Mouse (Mus musculus): Measurements from ENCODE around the gene Cdkn1b. TPM values are rescaled to one million over a fixed set of nuclear protein-coding genes. Genes with fewer than 3 reads are reported as not detected.

Cdkn1b gene
- polyA plus RNA-seq, 1 experiment from 2014 or later: 21.7 TPM

DNA sequence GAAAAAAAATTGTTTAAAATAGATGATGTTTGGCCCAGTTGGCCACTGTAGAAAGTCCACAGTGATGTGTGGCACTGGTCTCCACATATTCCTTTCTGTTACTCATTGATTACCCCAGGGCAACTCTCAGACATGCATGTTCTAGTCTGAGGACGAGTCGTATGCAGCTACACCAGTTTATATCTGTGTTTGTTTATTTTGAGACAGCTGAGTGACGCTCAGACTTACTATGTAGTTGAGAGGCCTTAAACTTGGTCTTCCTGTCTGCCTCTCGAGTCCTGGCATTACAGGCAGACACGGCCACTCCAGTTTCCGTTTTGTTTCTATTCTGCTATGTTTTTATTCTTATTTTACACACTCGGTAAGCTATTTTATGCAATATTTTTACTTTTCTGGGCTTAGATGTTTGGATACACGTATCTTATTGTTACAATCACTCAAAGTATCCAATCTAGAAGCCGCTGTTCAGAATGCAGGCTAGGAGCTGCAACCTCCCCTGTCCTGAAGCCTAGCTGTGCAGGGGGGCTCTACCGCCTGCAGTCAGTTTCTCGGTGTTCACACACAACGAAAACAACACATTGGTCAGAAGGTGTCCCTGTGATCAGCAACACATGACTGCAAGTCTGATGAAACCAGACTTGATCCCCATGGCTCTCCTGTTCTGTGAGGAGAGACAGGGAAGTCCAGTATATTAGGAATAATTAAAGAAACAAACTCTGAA is 12.4 kb downstream of the Cdkn1b start:
- Histone ChIP-seq H3K36me3 (ENCODE audit: control insufficient read depth, insufficient read depth, low read length) (no peaks in the 10 kb centered on the region), H3K4me1 (replicated peaks; ENCODE audit: control insufficient read depth, insufficient read depth, low read length) (peaks cover 18% of the 10 kb centered on the region), H3K4me2 (ENCODE audit: low read depth, low read length) (peak overlapping the region; percentile 38), H3K9ac (ENCODE audit: low read length) (peak overlapping the region; percentile 7; the same call in 1 of the 2 replicates), H3K4me3 (ENCODE audit: low read length) (peak overlapping the region; percentile 6; the same call in 1 of the 2 replicates), H3K9me3 (ENCODE audit: control insufficient read depth, low read length) (no peaks in the 10 kb centered on the region), H3K27ac (ENCODE audit: low read length) (no peak overlapping the region), H3K27me3 (ENCODE audit: control insufficient read depth, insufficient read depth, low read depth, low read length) (no peaks in the 10 kb centered on the region)
- ATAC-seq (ENCODE audit: low read depth): no peak
- WGBS: 44% methylated on average over 12 of the region's 12 CpGs

DNA sequence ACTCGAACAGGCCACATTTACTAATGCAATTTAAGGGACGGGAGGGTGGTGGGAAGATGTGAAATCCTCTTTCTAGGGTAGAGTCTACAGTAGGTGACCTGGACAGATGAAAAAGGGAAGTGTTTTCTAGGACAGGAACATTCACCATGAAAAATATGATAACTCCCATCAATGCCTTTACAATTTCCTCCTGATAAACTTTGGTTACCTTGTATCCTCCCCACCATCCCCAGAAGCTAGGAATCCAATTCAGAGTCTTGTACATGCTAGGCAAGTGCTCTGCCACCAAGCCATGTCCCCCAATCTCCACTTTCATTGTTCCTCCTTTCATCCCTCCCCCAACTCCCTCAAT is 13.0 kb downstream of the Cdkn1b start:
- no peak overlapping the region for H3K27ac ChIP-seq (ENCODE audit: low read length)

DNA sequence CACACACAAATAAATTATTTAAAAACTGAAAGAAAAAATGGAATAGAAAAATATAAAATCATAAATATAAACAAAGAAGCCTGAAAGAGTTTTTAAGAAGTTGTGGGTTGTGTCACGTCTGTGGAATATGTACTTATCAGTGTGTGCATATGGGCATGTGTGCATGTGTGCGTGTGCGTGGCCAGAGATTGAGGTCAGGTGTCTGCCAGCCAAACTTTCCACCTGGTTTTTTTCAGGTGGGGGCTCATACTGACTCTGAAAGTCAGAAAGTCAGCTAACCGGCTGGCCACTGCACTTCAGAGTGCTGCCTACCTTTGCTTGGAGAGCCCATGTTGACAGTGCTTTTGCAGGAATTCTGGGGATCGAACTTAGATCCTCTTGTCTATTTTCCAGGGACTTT is 14.1 kb downstream of the Cdkn1b start:
- no peaks in the 10 kb centered on the region for H3K9me3 ChIP-seq (ENCODE audit: control insufficient read depth, low read length)

More for the DNA sequence above, 13.0 kb downstream of the Cdkn1b start:
- Histone ChIP-seq H3K9ac (ENCODE audit: low read length) (no peak overlapping the region), H3K36me3 (ENCODE audit: control insufficient read depth, insufficient read depth, low read length) (no peaks in the 10 kb centered on the region), H3K27me3 (ENCODE audit: control insufficient read depth, insufficient read depth, low read depth, low read length) (no peaks in the 10 kb centered on the region), H3K9me3 (ENCODE audit: control insufficient read depth, low read length) (no peaks in the 10 kb centered on the region), H3K4me1 (replicated peaks; ENCODE audit: control insufficient read depth, insufficient read depth, low read length) (peaks cover 18% of the 10 kb centered on the region), H3K4me2 (ENCODE audit: low read depth, low read length) (no peak overlapping the region), H3K4me3 (ENCODE audit: low read length) (no peak overlapping the region)
- ATAC-seq (ENCODE audit: low read depth): no peak
- 74% methylated on average over 2 of the region's 2 CpGs for WGBS

GRCm38 (mm10) chr6:134939781-134940180 is 19.6 kb downstream of the Cdkn1b start:
- Histone ChIP-seq H3K9ac (ENCODE audit: low read length) (no peak overlapping the region), H3K27ac (ENCODE audit: low read length) (no peak overlapping the region), H3K27me3 (ENCODE audit: control insufficient read depth, insufficient read depth, low read depth, low read length) (no peaks in the 10 kb centered on the region), H3K4me3 (ENCODE audit: low read length) (no peak overlapping the region), H3K4me1 (replicated peaks; ENCODE audit: control insufficient read depth, insufficient read depth, low read length) (no peaks in the 10 kb centered on the region), H3K9me3 (ENCODE audit: control insufficient read depth, low read length) (no peaks in the 10 kb centered on the region), H3K4me2 (ENCODE audit: low read depth, low read length) (no peak overlapping the region), H3K36me3 (ENCODE audit: control insufficient read depth, insufficient read depth, low read length) (peaks cover 8% of the 10 kb centered on the region; the same call in 1 of the 2 replicates)
- WGBS: 60% methylated on average over 4 of the region's 4 CpGs
- ATAC-seq (ENCODE audit: low read depth): no peak

More for the DNA sequence above, 14.1 kb downstream of the Cdkn1b start:
- no peaks in the 10 kb centered on the region for H3K36me3 ChIP-seq (ENCODE audit: control insufficient read depth, insufficient read depth, low read length)
- no peak overlapping the region for H3K9ac ChIP-seq (ENCODE audit: low read length)
- H3K4me1 ChIP-seq (replicated peaks; ENCODE audit: control insufficient read depth, insufficient read depth, low read length): peaks cover 17% of the 10 kb centered on the region
- no peaks in the 10 kb centered on the region for H3K27me3 ChIP-seq (ENCODE audit: control insufficient read depth, insufficient read depth, low read depth, low read length)
- no peak overlapping the region for H3K27ac ChIP-seq (ENCODE audit: low read length)
- no peak for ATAC-seq (ENCODE audit: low read depth)
- WGBS: 87% methylated on average over 5 of the region's 5 CpGs
- H3K4me3 ChIP-seq (ENCODE audit: low read length): no peak overlapping the region
- H3K4me2 ChIP-seq (ENCODE audit: low read depth, low read length): no peak overlapping the region

DNA sequence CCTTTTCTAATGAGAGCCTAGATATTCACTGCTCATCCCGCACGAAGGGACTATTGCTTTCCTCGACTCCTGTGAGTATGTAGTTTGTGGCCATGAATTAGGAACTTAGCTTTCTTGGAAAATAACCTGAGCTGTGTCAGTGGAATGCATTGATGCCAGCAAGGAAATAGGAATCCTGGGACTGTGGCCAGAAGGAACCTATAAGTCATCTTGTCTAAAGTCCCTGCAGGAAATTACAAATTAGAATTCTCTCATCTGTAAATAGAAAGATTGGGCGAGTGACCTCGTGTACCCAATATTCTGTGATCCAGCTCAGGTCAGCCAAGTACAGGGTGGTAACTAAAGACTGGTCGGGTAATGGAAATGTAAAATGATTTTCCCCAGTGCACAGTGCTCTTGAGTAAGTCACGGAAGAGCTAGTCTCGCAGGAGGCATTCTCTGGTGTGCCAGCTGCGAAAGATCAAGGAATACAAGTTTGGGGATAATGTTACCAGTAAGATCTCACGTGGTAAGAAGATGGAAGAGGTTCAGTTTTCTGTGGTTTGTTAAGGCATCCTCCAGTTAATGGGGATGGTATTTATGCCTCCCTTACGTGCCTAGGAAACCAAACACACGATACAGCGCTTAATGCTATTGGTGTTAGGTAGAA is 23.7 kb downstream of the Cdkn1b start:
- peaks cover 8% of the 10 kb centered on the region; the same call in 1 of the 2 replicates for H3K36me3 ChIP-seq (ENCODE audit: control insufficient read depth, insufficient read depth, low read length)
- no peaks in the 10 kb centered on the region for H3K27me3 ChIP-seq (ENCODE audit: control insufficient read depth, insufficient read depth, low read depth, low read length)
- H3K9ac ChIP-seq (ENCODE audit: low read length): no peak overlapping the region
- H3K4me1 ChIP-seq (replicated peaks; ENCODE audit: control insufficient read depth, insufficient read depth, low read length): no peaks in the 10 kb centered on the region
- no peak overlapping the region for H3K4me3 ChIP-seq (ENCODE audit: low read length)
- 72% methylated on average over 13 of the region's 13 CpGs for WGBS
- ATAC-seq (ENCODE audit: low read depth): no peak
- no peaks in the 10 kb centered on the region for H3K9me3 ChIP-seq (ENCODE audit: control insufficient read depth, low read length)
- H3K27ac ChIP-seq (ENCODE audit: low read length): no peak overlapping the region
- H3K4me2 ChIP-seq (ENCODE audit: low read depth, low read length): no peak overlapping the region

GRCm38 (mm10) chr6:134946054-134946453 is 25.9 kb downstream of the Cdkn1b start:
- ATAC-seq (ENCODE audit: low read depth): no peak
- Histone ChIP-seq H3K9ac (ENCODE audit: low read length) (no peak overlapping the region), H3K4me2 (ENCODE audit: low read depth, low read length) (no peak overlapping the region), H3K4me1 (replicated peaks; ENCODE audit: control insufficient read depth, insufficient read depth, low read length) (no peaks in the 10 kb centered on the region), H3K27me3 (ENCODE audit: control insufficient read depth, insufficient read depth, low read depth, low read length) (no peaks in the 10 kb centered on the region), H3K36me3 (ENCODE audit: control insufficient read depth, insufficient read depth, low read length) (peaks cover 10% of the 10 kb centered on the region; the same call in 1 of the 2 replicates), H3K9me3 (ENCODE audit: control insufficient read depth, low read length) (no peaks in the 10 kb centered on the region), H3K4me3 (ENCODE audit: low read length) (no peak overlapping the region), H3K27ac (ENCODE audit: low read length) (no peak overlapping the region)
- WGBS: 53% methylated on average over 6 of the region's 6 CpGs

- Histone ChIP-seq H3K36me3 (ENCODE audit: control insufficient read depth, insufficient read depth, low read length) (peaks cover 4% of the 10 kb centered on the region; the same call in 1 of the 2 replicates), H3K4me3 (ENCODE audit: low read length) (no peak overlapping the region), H3K4me2 (ENCODE audit: low read depth, low read length) (no peak overlapping the region), H3K9me3 (ENCODE audit: control insufficient read depth, low read length) (no peaks in the 10 kb centered on the region), H3K27me3 (ENCODE audit: control insufficient read depth, insufficient read depth, low read depth, low read length) (no peaks in the 10 kb centered on the region), H3K27ac (ENCODE audit: low read length) (no peak overlapping the region), H3K4me1 (replicated peaks; ENCODE audit: control insufficient read depth, insufficient read depth, low read length) (no peaks in the 10 kb centered on the region), H3K9ac (ENCODE audit: low read length) (no peak overlapping the region)
- no peak for ATAC-seq (ENCODE audit: low read depth)
- WGBS: 71% methylated on average over 9 of the region's 9 CpGs
Observed at GRCm38 (mm10) chr6:134946858-134947257, 26.7 kb downstream of the Cdkn1b start.

DNA sequence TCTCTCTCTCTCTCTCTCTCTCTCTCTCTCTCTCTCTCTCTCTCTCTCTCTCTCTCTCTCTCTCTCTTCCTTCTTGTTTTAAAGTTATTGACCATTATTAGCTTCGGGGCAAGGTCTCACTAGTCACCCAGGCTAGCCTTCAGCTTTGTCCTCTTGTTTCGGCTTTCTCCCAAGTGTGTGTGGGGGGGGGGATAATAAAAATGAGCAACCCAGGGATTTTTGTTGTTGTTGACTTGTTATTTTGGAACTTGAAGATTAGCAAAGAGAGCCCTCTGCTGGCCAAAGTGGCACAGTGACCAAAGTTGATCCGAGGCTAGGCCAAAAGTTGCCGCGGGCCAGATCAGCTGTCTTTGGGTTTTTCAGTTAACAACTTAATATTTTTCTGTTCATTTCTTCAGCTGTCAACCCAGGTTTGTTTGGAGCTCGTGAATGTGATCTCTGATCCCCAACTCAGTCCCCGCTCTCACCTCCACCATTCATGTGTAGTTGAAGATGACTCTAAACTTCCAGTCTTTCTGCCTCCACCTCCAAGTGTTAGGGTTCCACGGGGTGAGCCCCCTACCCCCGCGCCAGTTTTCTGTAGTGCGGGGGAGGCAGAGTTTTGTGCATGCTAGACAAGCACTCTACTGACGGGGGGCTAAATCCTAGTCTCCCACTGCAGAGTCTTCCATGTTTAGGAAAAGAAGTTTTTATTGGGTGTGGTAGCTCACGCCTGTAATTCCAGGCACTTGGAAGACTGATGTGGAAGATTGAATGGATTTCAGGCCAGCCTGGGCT is 27.3 kb downstream of the Cdkn1b start:
- Histone ChIP-seq H3K9me3 (ENCODE audit: control insufficient read depth, low read length) (no peaks in the 10 kb centered on the region), H3K4me1 (replicated peaks; ENCODE audit: control insufficient read depth, insufficient read depth, low read length) (no peaks in the 10 kb centered on the region), H3K27ac (ENCODE audit: low read length) (no peak overlapping the region), H3K27me3 (ENCODE audit: control insufficient read depth, insufficient read depth, low read depth, low read length) (no peaks in the 10 kb centered on the region), H3K4me3 (ENCODE audit: low read length) (no peak overlapping the region), H3K4me2 (ENCODE audit: low read depth, low read length) (no peak overlapping the region), H3K36me3 (ENCODE audit: control insufficient read depth, insufficient read depth, low read length) (peaks cover 4% of the 10 kb centered on the region; the same call in 1 of the 2 replicates), H3K9ac (ENCODE audit: low read length) (no peak overlapping the region)
- ATAC-seq (ENCODE audit: low read depth): peak; percentile 20; the same call in 1 of the 2 replicates
- 48% methylated on average over 13 of the region's 13 CpGs for WGBS

GRCm38 (mm10) chr6:134948522-134949061 is 28.4 kb downstream of the Cdkn1b start:
- no peak overlapping the region for H3K4me2 ChIP-seq (ENCODE audit: low read depth, low read length)
- H3K27ac ChIP-seq (ENCODE audit: low read length): no peak overlapping the region
- no peaks in the 10 kb centered on the region for H3K9me3 ChIP-seq (ENCODE audit: control insufficient read depth, low read length)
- H3K4me1 ChIP-seq (replicated peaks; ENCODE audit: control insufficient read depth, insufficient read depth, low read length): no peaks in the 10 kb centered on the region
- no peak overlapping the region for H3K4me3 ChIP-seq (ENCODE audit: low read length)
- 67% methylated on average over 11 of the region's 11 CpGs for WGBS
- ATAC-seq (ENCODE audit: low read depth): no peak
- H3K36me3 ChIP-seq (ENCODE audit: control insufficient read depth, insufficient read depth, low read length): peaks cover 4% of the 10 kb centered on the region; the same call in 1 of the 2 replicates
- H3K9ac ChIP-seq (ENCODE audit: low read length): no peak overlapping the region
- H3K27me3 ChIP-seq (ENCODE audit: control insufficient read depth, insufficient read depth, low read depth, low read length): no peaks in the 10 kb centered on the region

All from lung, embryonic 16.5 days (tissue).